Mouse (Mus musculus) kidney, adult 2 months (tissue): ENCODE data around the gene Irx5. TPM values are rescaled to one million over a fixed set of nuclear protein-coding genes. Genes with fewer than 3 reads are reported as not detected.

Experiments used
- DNase-seq: peaks from one replicate; pipeline ENCODE4 v3.0.0; 2021
- H3K27ac ChIP-seq: fragments of 200-500 bp; 2 replicates; pipeline ENCODE4 v1.5.1; 2012; ENCODE audit warnings: low read depth, low read length, control low read depth, inconsistent platforms; ENCODE audit not compliant: insufficient read depth
- H3K27me3 ChIP-seq: fragments of 200-500 bp; replicated peaks from 2 replicates; pipeline ENCODE4 v1.6.1; 2012; ENCODE audit warnings: mild to moderate bottlenecking, moderate library complexity, low read length, inconsistent platforms; ENCODE audit not compliant: control insufficient read depth, insufficient read depth
- H3K36me3 ChIP-seq: fragments of 200-500 bp; 2 replicates; pipeline ENCODE4 v1.6.1; 2012; ENCODE audit warnings: mild to moderate bottlenecking, moderate library complexity, low read length, inconsistent platforms; ENCODE audit not compliant: control insufficient read depth, insufficient read depth
- H3K4me1 ChIP-seq: fragments of 200-500 bp; 2 replicates; pipeline ENCODE4 v1.6.1; 2011; ENCODE audit warnings: low read length; ENCODE audit not compliant: control insufficient read depth, insufficient read depth
- H3K4me3 ChIP-seq: fragments of 200-500 bp; 2 replicates; pipeline ENCODE4 v1.5.1; 2011; ENCODE audit warnings: mild to moderate bottlenecking, low read depth, low read length, control low read depth; ENCODE audit not compliant: insufficient read depth
- CTCF ChIP-seq: fragments of 200-500 bp; conservative IDR thresholded peaks from 2 replicates; pipeline ENCODE4 v1.5.1; 2011; ENCODE audit warnings: low read depth, mild to moderate bottlenecking, control low read depth, low read length, moderate library complexity, mixed read lengths; ENCODE audit not compliant: insufficient read depth, insufficient read length
- POLR2A ChIP-seq: fragments of 200-500 bp; IDR thresholded peaks from one replicate; pipeline ENCODE4 v1.6.1; 2011; ENCODE audit warnings: low read depth, low read length, control low read depth
- WGBS: fragments of 180-500 bp; shearing (Covaris S2); methylation state at CpG from one replicate; pipeline ENCODE4 v1.1.7; 2018; 5-methylcytosine and 5-hydroxymethylcytosine counted together
- polyA plus RNA-seq: library from polyadenylated mRNA; depleted of rRNA; stranded (reverse); fragments of >200 nt; gene quantifications from 2 replicates; pipeline ENCODE4 v1.2.3, GENCODE M21; 2012

The Irx5 gene
- polyA plus RNA-seq, 1 experiment = 3.1 TPM

- no peaks in the 10 kb centered on the region for H3K27me3 ChIP-seq
- WGBS = 91% methylated on average over 8 of the region's 8 CpGs
- no peak for DNase-seq
- H3K4me3 ChIP-seq = no peak overlapping the region
- TF ChIP-seq CTCF (no peak), POLR2A (no peak)
- no peak overlapping the region for H3K27ac ChIP-seq
- H3K36me3 ChIP-seq = no peaks in the 10 kb centered on the region
- no peaks in the 10 kb centered on the region for H3K4me1 ChIP-seq
Measured at GRCm38 (mm10) chr8:92333406-92333805, 24.0 kb upstream of the Irx5 start.

GRCm38 (mm10) chr8:92335079-92335478 lies 22.3 kb upstream of the Irx5 start:
- no peak for DNase-seq
- TF ChIP-seq POLR2A (no peak), CTCF (no peak)
- H3K27ac ChIP-seq = no peak overlapping the region
- no peaks in the 10 kb centered on the region for H3K27me3 ChIP-seq
- H3K36me3 ChIP-seq = no peaks in the 10 kb centered on the region
- H3K4me1 ChIP-seq = no peaks in the 10 kb centered on the region
- H3K4me3 ChIP-seq = no peak overlapping the region
- 91% methylated on average over 7 of the region's 7 CpGs for WGBS

DNA sequence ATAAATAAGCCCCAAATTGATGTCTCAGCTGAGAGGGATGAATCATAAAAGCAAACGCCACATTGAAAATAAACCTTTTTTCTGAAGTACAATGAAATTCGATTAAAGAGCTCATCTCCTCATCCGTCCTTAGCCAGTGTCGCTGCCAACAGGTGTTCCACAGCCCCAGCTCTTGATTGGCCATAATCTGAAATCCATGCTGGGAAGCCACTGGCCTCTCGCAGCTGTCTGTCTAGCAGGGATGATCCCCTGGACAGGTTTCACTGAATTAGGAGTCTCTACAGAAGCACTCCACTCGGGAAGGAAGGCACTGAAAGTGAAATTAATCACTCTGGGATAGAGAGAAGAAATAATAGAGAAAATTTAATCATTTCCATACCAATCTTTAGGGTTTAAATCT lies 21.4 kb upstream of the Irx5 start:
- 57% methylated on average over 6 of the region's 6 CpGs for WGBS
- no peak overlapping the region for H3K27ac ChIP-seq
- no peak overlapping the region for H3K4me3 ChIP-seq
- H3K4me1 ChIP-seq = no peaks in the 10 kb centered on the region
- DNase-seq = no peak
- TF ChIP-seq POLR2A (no peak), CTCF (no peak)
- no peaks in the 10 kb centered on the region for H3K36me3 ChIP-seq
- H3K27me3 ChIP-seq = no peaks in the 10 kb centered on the region

- Histone ChIP-seq H3K27ac (no peak overlapping the region), H3K27me3 (no peaks in the 10 kb centered on the region), H3K4me3 (no peak overlapping the region), H3K36me3 (no peaks in the 10 kb centered on the region), H3K4me1 (no peaks in the 10 kb centered on the region)
- no peak for TF ChIP-seq POLR2A
- no peak for DNase-seq
- WGBS = 84% methylated on average over 4 of the region's 4 CpGs
Measured at GRCm38 (mm10) chr8:92343544-92343943, 13.9 kb upstream of the Irx5 start.

GRCm38 (mm10) chr8:92349898-92350486 lies 7.4 kb upstream of the Irx5 start:
- no peak for DNase-seq
- no peaks in the 10 kb centered on the region for H3K36me3 ChIP-seq
- no peak overlapping the region for H3K4me3 ChIP-seq
- 93% methylated on average over 11 of the region's 11 CpGs for WGBS
- no peak overlapping the region for H3K27ac ChIP-seq
- H3K4me1 ChIP-seq = no peaks in the 10 kb centered on the region
- no peaks in the 10 kb centered on the region for H3K27me3 ChIP-seq
- TF ChIP-seq CTCF = no peak
- no peak for TF ChIP-seq POLR2A

DNA sequence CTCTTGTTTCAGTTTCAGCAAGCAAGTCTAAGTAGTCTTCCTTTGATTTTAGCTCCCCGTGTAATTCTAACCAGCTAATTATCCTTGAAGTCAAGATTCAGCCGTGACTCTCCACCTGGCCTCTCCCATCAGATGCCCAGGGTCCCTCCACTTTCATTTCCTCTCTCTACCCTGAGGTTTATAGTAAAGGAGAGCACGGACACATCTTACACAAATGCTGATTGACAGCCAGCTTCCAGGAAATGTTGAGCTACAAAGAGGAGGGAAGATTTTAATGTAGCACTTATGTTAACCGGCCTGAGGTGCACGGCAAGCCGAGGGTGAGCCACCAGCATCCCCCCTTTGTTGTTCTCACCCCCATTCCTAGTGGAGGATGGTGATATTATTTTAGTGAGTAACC lies 4.0 kb upstream of the Irx5 start:
- TF ChIP-seq POLR2A (no peak), CTCF (no peak)
- H3K36me3 ChIP-seq = no peaks in the 10 kb centered on the region
- no peaks in the 10 kb centered on the region for H3K4me1 ChIP-seq
- 23% methylated on average over 6 of the region's 6 CpGs for WGBS
- H3K27ac ChIP-seq = no peak overlapping the region
- no peak for DNase-seq
- no peak overlapping the region for H3K4me3 ChIP-seq
- peaks cover 5% of the 10 kb centered on the region for H3K27me3 ChIP-seq

DNA sequence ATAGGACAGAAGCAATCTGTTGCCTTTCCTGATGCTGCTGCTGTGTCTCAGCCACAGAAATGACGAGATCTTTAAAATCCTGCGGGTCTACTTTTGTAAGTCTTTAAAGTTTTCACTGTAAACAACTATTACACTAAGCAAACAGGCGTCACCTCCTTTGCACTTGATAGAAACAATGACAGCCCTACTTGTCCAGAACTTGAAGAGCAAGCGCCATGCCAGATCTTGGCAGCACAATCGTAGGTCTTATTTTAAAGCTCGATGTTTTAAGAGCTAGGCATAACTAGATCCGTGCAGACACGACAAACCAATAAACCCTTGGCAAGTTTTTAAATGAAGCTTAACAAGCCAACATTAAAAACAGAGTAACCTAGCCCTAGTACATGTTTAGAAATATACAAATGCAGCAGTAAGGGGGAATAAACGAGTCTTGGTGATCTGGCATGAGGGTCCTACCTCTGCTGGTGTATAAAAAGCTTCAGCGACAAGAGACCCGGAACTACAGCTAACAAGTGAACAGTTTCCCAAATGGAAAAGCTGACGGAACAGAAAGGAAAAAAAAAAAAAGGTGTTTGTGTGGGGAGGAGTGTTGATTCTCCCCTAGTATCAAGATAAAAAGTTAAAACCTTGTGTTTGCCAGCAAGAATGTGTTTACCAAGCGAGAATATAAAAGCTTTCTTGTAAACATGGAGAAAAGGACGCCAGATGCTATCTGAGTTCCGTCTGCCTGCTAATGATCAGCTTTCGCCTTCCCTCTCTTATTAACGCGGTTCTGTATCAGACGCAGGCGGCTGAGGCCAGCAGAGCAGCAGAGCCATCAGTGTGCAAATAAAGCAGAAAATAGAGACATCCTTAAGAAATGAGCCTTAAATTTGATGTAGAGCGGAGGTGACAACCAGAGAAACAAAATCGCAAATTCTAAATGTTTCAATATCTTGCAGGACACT lies 2.6 kb upstream of the Irx5 start:
- TF ChIP-seq CTCF = no peak
- TF ChIP-seq POLR2A = no peak
- H3K27ac ChIP-seq = peak overlapping the region; percentile 48; the same call in 1 of the 2 replicates
- DNase-seq = peak; percentile 15
- peaks cover 9% of the 10 kb centered on the region for H3K27me3 ChIP-seq
- no peaks in the 10 kb centered on the region for H3K36me3 ChIP-seq
- 12% methylated on average over 22 of the region's 22 CpGs for WGBS
- H3K4me3 ChIP-seq = peak overlapping the region; percentile 54
- H3K4me1 ChIP-seq = no peaks in the 10 kb centered on the region
